Mouse (Mus musculus): ENCODE results near the gene Ly6g6e.

GRCm38 (mm10) chr17:35032323-35032870 is 44.3 kb upstream of the Ly6g6e start:
- TF ChIP-seq CTCF (IDR thresholded peaks at IDR 0.05; ENCODE audit: low read depth, low read length) (no peak), POLR2A (IDR thresholded peaks at IDR 0.05; ENCODE audit: extremely low read depth, insufficient read depth, low read length) (no peak)

All from liver, adult 2 months (tissue).